Mouse (Mus musculus): Measurements from ENCODE around the gene Smim17.
"Not testable (repeated sequence)": the region's sequence is repeated elsewhere in the genome, so short reads cannot be mapped to it uniquely, and the experiment has no call there.

Smim17 gene

GRCm38 (mm10) chr7:6415442-6415787 lies 16.9 kb downstream of the Smim17 start:
- no peak for DNase-seq (ENCODE audit: low spot score)

- no peak for DNase-seq (ENCODE audit: low spot score)
These were observed 21.4 kb downstream of the Smim17 start for GRCm38 (mm10) chr7:6419894-6420293.

GRCm38 (mm10) chr7:6429381-6429780 lies 30.9 kb downstream of the Smim17 start:
- DNase-seq (ENCODE audit: low spot score) = no peak

GRCm38 (mm10) chr7:6430342-6430741 lies 31.8 kb downstream of the Smim17 start:
- no peak for DNase-seq (ENCODE audit: low spot score)

GRCm38 (mm10) chr7:6438388-6438787 lies 39.9 kb downstream of the Smim17 start, which contains the start of gene Olfr1344:
Gene Olfr1344 (plus strand): TSS chr7:6438688.
- DNase-seq (ENCODE audit: low spot score) = no peak

GRCm38 (mm10) chr7:6441173-6441572 lies 42.7 kb downstream of the Smim17 start:
- no peak for DNase-seq (ENCODE audit: low spot score)

GRCm38 (mm10) chr7:6447771-6448170 lies 49.3 kb downstream of the Smim17 start:
- no peak for DNase-seq (ENCODE audit: low spot score)

GRCm38 (mm10) chr7:6455868-6456267 lies 57.4 kb downstream of the Smim17 start, which contains the start of gene Olfr1336:
Gene Olfr1336 (plus strand): TSS chr7:6456168.
- no peak for DNase-seq (ENCODE audit: low spot score)

- no peak for DNase-seq (ENCODE audit: low spot score)
These were observed 57.9 kb downstream of the Smim17 start for GRCm38 (mm10) chr7:6456399-6456798.

GRCm38 (mm10) chr7:6466951-6467350 lies 68.4 kb downstream of the Smim17 start, which contains the start of gene Olfr1346:
Gene Olfr1346 (plus strand): TSS chr7:6467101.
- DNase-seq (ENCODE audit: low spot score) = no peak

- DNase-seq (ENCODE audit: low spot score) = not testable (repeated sequence)
These were observed 79.1 kb downstream of the Smim17 start for GRCm38 (mm10) chr7:6477633-6478032.
